Mouse (Mus musculus) spleen, adult 18-20 months (tissue): Measurements from ENCODE around the gene Wdr11.
A peak's percentile ranks its signal among the peaks of the same experiment; 100 is the strongest.

Experiments used
- DNase-seq, 2 experiments: peaks; one replicate each; pipeline ENCODE4 v3.0.0; 2022; ENCODE audit warnings: mixed read lengths in 2 of 2

The Wdr11 gene

DNA sequence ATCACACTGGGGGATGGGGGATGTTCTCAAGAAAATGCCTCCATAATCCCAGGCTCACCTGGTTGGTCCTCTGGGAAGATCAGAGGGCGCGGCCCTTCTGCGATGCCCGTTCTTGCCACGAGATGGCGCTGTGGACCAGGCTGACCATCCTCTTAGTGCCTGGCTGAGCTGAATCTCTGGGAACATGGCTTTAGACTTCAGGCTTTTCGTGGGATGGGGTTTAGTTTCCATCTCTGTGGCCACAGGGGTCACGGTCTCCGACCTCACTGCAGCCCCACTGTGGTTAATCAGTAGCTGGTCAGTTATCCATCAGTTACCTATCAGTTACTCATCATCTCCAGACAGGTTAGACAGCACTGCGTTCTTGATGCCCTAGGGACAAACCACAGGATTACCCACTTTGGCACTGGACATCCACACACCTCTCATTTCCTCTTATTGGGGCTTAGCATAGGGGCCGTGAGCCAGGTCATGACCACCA is 62.2 kb downstream of the Wdr11 start:
- peak; percentile 15 to 63 for DNase-seq

DNA sequence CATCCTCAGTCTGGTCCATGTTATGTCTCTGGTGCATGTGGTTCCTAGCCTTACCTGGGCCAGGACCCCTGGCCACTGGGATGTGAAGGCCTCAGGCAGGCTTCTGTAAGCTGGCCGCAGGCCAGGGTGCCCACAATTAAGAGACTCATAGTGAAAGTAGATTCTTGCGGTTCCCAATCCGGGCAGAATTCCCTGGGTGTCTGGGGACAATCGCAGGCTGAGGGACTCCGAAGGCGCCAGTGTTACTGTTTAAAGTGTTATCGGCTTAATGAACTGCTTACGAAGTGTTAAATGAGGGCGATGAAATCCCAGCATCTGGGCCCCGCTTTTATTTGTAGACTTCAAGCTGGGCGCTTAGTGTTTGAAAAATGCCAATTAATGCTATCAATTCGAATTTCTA is 63.3 kb downstream of the Wdr11 start:
- DNase-seq: no peak

DNA sequence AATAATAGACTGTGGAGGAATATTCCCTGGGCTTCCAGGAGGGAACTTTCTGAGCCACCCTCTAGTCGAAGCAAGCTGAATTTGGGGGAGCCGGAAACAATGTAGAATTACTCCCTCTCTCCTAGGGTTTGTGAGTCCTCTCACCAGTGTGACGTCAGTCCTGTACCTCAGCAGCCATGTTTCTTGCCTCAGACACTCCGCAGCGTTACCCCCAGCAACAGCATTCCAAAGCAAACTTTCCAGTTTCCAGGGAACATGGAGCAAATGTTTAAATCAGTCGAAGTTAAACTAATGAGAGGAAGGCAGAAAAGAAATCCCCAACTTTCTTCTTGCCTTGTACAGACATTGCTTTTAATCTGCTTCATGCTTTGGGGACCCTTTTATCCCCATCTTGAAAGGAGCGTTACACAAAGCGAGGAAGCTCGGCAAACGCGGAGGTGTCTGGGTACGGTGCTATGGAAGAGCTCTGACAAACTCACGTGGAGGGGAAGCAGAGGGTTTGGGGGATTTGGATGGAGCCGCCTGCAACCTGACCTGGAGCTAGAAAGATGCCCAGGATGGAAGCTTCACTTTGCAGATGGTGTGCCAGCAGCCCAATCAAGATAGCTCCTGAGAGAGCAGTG is 64.1 kb downstream of the Wdr11 start:
- no peak for DNase-seq

DNA sequence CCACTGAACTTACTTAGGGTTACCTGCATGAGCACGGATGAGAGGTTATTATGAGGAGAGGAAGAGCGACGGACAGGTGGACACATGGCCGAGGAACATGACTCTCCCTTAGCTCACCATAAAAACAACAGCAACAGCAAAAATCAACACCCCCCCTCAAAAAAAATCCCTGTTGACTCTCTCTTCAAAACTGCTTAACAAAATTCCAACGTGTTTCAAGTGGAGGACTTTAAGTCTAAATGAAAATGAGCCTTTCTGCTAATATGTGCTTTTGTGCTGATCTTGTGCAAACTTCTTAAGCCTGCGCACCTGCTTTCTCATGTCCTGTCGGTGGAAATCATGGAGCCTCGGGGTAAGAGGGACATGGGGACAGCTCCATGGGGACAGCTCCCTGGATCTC is 66.2 kb downstream of the Wdr11 start:
- no peak for DNase-seq

DNA sequence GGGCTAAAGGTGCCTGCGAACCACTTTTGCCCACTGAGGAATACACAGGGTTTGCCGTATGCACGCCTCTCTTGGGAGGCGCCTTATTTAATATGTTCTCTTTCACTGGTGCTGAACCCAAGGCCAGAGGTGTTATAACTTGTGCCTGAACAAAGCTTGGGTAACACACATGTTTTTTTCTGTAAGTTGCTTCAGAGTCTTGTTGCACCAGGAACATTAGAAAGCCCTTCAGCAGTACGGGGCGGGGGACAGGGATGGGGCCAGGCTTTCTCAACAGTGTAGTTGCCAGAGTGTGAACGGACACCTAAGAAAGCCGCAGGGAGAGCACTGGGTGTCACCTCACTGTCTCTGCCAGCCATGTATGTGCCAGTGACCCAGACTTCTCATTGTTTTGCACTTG is 68.1 kb downstream of the Wdr11 start:
- no peak for DNase-seq

DNA sequence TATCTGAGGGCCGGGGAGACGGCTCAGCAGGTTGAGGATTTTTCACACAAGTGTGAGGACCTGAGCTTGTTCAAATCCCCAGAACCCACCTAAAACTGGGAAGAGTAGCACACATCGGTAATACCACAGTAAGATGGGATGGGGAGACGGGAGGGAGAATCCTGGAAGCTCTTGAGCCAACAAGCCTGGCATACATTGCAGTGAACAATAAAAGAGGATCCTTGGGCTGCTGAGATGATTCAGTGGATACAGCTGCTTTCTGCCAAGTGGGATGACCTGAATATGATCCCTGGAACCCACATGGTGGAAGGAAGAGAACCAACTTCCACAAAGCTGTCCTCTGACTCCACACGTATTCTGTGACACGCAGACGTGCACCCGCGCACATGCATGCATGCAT is 68.9 kb downstream of the Wdr11 start:
- no peak for DNase-seq

DNA sequence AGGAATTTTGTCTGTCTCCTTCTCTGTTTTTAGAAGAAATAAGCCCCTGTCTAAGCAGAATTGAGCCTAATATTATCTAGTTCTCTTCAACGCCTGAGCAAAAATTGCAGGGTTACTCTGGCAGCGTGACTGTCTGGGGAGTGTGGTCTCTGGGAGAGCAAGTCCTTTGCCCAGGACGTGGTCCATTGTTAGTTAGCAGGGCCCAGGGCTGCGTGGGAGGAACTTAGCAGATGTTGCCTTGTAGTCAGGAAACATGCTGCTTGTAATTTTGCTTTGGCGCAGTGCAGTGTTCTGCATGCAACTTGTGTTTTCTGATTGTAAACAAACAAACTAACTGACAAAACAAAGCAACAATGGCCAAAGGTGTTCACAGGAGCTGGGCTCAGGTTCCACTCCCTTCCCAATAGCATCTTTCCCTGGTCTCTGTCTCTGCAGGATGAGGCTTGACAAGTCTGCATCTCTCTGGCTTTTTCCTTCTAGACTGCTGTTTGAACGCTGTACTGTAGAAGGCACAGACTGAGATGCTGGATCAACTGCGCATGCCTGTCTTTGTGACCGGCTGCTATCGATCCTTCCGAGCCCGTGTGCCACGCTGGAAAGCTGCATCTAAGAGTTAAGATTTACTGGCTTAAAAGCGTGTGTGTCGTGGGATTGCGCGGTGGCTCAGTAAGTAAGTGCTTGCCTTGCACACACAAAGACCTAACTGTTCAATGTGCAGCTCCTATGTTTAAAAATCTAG is 70.6 kb downstream of the Wdr11 start:
- DNase-seq: no peak

DNA sequence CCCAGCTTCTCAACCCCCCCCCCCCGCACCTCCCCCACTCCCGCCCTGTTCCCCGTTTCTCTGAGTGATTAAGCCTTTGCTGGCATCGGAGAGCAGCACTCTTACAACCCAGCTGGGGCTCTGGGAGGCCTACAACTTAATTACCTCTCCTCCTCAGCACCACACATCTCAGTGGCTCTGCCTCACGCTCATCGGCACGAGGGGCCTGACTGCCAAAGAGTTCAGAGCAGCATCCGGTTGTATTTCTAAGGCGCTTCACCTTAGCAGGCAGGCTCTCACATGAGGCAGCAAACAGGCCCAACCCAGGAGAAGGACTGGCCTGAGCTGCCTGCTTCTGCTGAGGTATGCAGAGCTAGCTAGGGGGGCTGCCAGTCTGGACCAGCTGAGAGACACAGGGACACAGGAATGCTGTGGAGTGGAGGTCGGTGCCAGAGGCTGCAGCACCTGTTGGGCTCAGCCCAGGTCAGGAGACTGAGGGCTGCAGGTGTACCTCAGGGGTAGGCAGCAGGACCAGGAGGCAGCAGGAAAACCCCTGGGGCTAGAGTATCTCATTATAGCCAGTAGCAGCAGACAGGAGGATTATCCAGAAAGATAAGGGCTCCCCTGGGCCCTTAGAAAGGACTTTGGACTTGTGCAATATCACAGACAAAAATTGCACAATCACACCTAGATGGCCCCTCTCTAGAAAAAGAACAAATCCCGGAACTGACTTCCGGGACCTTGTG is 72.3 kb downstream of the Wdr11 start:
- no peak for DNase-seq

DNA sequence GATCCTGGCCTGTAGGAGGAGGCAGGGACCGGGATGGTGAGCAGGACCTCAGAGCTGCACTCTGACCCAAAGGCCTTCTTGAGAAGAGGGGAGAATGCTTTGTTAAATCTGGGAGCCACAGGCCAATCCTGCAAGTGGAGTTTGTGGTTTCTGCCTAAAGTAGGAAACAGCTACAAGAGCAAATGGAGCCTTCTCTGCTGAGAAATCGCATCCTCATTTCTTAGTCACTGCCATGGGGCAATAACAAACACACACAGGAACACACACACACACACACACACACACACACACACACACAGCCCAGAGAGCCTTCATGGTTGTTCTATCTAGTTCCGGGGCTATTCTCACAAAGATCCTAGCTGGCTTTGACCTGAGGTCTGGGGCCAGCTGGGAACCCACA is 73.7 kb downstream of the Wdr11 start:
- DNase-seq: no peak

DNA sequence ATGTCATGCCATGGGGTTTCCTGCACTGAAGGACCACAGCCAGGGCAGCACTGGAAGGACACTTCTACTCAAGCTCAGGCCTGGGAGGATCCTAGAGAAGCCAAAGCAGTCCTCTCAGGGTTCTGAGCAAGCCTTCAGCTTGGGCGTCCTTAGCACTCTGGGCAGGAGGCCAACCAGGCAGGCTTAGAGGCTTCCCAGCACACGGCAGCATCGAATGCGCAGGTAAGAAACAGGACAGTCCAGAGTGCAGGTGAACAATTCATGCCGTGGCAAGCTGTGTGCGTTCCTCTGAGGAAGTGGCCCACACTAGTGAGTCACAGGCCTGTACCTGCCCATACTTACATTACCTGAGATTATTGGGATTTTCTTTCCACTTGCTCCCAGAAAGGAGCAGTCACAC is 74.3 kb downstream of the Wdr11 start:
- DNase-seq: no peak

DNA sequence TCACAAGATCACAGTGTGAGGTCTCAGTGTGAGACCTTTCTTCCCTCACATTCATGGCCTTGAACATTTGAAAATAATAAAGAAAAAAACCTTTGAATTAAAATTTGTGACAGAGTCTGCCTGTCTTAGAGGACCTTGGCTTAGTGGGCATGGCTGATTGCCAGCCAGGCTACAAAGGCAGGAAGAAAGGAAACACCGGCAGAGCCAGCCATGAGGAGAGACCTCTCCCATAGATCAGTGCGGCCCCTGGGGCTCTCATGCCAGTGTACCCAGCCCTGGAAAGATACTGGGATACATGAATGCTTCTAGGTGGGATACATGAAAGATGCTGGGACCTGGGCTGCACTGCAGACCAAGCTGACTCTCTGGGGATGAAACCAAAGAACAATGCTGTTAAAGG is 74.9 kb downstream of the Wdr11 start:
- no peak for DNase-seq

DNA sequence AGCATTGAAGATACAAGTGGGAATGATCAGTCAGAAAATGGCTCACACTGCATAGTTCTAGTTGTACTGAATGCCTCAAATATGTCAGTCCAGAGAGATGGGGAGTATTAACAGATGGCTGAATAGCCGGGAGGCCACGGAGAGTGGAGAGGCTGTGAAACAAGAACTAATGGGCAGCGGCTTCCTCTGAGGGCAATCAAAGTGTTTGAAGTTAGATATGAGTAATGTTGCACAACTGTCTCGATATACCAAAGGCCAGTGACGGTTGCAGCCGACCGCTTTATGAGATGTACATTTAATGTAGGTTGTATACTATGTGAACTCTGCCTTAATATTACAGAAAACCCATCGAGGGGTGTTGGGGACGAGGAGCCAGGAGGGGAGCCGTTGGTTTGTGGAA is 78.6 kb downstream of the Wdr11 start:
- no peak for DNase-seq

DNA sequence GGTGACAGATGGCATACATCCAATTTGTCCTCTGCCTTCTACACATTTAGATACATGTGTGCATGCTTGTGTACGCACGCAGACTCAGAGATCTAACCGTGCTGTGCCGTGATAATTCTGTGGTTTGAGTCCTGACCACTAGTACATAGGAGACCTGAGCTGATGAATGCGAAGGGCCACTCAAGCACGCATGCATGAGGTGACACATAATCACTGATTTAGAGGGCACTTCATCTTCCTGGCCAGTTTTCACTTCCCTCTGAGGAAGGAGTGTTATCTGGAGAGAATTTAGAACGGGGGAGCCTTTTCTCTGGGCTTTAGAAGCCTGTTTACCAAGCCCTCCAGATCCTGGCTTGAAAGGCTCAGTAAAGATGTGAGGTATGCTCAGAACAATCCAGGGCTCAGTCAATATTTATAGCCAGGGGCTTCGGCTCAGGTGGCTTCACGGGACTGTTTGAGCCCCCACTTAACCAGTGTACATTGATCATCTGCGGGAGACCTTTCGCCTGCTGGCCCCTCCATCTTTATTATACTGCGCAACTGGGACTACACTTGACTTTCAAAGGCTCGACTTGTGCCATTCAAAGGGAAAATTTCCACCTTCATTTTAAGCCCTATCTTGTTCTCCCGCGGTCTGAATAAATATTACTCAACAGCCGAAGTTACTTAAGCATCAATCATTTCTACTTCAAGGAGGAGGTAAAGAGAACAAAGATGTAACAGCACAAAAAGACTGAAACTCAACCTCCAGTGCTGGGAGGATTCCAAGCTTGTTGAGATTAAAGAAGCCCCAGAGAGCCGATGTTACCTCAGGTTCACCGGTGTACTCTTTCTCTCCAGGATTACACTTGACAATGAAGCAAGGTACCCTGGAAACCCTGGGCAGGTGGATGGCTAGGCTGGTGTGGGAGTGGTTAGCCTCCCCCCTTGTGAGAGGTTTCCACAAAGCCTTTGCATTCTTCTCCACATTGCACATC is 80.3 kb downstream of the Wdr11 start:
- DNase-seq: no peak

DNA sequence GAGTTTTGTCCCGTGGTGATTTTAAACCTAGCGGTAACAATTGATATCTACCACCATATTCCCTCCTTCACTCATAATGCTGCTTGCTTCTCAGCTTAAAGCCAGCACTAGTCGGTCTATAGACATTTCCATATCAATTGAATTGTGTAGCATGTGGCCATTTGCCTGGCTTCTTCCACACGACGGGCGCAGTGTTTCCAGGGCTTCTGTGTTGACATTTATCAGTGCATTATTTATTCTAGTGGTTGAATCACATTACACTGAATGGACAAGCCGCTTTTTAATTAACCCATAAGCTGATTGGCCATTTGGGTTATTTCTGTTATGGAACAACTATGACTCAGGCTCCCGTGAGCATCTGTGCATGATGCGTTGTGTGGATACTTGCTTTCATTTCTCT is 82.1 kb downstream of the Wdr11 start:
- DNase-seq: no peak

DNA sequence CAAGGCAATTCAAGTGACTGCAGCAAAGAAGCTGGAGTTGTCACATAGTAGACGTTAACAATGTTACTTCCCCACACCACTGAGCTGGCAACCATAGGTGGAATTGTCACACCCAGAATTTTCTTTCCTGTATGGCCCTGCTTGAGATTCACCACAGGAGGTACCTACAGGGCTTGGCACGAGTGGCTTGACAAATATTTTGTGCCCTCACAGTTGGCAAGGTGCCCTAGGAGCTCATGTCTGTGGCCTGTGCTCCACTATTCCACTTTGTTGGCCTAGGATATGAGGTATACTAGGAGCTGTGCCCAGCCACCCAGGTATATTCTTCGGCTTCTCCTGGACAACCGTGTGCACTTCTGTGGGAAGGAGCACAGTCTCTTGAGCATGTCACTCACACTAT is 82.9 kb downstream of the Wdr11 start:
- no peak for DNase-seq

DNA sequence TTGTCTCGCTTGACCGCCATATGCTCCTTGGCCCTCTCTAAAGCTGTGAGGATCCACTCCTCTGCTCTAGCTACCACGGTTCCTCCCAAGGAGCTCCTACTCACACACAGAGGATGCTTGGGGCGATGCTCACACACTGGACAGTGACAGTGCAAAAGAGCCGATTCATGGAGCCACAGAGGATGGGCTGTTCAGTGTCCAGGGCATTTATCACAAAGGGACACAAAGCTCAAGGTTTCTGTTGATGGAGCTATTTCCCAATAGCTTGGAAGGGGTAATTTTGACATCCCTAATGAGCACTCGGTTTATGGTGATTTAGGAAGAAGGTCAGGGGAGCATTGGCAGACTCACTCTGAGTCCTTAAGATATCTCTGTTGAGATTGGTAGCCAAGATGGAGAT is 84.2 kb downstream of the Wdr11 start:
- DNase-seq: no peak

DNA sequence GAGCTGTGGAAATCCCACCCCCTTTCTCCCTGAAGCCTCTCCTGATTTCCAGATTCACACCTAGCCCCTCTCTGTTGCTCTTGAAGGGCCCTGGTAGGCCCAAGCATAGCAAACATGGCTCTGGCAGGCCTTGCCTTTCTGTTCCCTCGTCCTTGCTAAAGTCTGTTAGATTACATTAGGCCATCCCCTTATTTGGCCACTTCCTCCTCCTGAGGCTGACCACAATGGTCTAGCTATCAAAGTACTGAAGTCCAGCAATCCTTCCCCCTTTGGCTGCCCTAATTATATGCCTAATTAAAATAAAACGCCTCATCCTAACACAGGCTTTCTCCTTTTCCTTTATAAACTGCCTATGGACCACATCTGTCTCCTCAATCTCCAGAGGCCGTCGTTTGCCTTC is 85.5 kb downstream of the Wdr11 start:
- no peak for DNase-seq

DNA sequence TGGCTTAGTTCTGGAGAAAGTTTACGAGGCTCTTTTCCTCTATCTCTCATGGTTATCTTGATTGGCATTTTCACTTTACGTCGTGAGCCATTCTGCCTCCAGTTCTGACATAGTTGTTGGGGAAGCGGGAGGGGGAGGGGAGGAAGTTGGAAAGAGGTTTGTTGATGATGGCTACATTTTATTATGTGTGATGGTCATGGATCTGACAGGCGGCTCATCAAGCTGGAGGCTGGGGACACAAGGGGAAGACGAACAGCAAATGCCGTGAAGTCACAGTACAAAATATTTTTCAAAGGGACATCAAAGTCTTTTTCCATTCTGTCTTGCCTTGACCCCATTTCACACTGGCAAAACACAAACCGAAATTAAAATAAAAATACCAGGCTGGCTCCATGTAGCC is 86.8 kb downstream of the Wdr11 start:
- DNase-seq: no peak

DNA sequence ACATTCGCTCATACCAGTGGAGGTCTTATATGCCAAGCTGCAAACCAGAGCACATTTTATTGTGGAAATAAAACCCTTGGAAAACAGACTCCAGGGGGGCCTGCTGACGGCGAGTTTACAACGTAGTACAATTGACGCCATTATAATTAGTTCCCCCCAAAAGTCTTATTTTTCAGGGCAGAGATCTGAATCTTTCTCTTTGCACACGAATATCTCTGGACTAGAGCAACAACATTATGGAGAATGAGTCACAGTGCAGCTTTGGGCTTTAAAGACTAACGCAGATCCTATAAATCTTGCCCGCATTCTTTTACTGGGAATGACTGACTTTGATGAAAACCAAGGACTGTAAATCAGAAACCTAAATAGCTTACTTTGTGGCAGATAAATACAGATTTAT is 87.3 kb downstream of the Wdr11 start:
- DNase-seq: no peak

DNA sequence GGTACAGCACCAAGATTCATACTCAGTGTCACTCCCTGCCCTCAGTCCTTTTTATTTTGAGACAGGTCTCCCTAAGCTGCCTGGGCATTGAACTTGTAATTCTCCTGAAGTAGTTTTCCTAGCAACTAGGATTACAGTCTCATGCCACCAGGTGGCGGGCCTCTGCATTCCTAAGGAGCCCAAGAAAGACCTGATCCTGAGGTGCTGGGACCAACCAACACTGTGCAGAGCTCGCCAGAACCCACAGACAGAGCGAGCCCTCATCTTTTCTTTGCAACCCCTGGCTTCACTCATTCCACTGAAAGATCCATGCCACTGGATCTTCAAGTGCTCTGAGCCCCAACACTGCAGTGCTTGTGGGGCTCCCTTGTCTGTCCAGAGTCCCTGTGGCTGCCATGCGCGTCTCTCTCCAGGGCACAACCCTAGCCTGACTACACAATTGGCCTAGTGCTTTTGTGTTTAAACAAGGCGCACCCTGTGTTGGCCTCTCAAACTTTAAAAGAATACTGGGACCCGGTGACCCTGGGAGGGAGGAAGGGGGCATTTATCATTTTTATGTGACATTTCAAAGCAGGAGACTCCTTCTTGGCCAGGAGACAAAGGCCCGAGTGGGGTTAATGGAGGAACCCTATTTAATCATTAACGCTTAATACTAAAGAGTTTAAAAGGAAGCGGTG is 89.0 kb downstream of the Wdr11 start:
- peak in 1 of 2 experiments; percentile 6 for DNase-seq

DNA sequence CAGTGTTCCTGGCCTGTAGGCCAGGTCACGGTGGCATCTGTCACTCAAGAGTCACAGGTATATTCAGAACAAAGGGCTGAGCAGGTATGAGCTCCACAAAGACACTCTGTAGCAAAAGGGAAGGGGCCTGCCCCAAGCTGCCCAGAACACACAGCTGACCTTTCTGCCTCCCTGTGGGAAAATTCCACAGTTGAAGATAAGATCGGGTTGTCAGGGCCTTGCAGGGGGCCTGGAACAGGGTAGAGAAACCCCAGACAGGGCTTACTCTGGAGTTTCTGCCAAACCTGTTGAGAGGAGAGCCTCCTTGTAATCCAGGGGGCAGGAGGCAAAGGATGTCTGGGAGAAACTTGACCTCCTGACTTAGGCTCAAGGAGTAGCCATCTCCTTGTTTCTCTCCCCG is 90.9 kb downstream of the Wdr11 start:
- DNase-seq: no peak

DNA sequence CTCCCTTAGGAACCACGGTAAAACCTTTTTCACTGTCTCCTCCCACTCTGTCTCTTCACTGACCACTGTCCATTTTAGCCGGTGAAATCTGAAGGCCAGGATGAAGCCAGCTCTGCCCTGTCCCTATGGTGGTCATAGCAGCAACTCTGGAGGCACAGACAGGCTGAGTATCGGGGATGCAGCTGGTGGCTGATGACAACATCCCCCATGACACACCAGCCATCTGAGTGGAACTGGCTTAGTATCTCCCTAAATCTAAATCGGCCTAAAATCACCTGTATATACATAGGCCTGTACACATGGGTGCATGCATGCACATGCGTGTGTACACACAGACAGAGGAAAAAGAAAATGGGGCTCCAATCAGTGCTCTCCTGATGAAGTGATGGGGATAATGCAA is 93.7 kb downstream of the Wdr11 start:
- DNase-seq: no peak
